Mouse (Mus musculus) olfactory bulb, adult 2 months (tissue): ENCODE results near the gene Tmem178.

Experiments
- CTCF ChIP-seq: fragments of 200-500 bp; IDR thresholded peaks from 2 replicates; pipeline ENCODE4 v1.5.1; 2012; ENCODE audit warnings: low read depth, mild to moderate bottlenecking, low read length, moderate library complexity; ENCODE audit not compliant: insufficient read depth
- POLR2A ChIP-seq: fragments of 200-500 bp; IDR thresholded peaks from 2 replicates; pipeline ENCODE4 v1.6.1; 2012; ENCODE audit warnings: mild to moderate bottlenecking, low read depth, low read length, moderate library complexity; ENCODE audit not compliant: insufficient read depth

DNA sequence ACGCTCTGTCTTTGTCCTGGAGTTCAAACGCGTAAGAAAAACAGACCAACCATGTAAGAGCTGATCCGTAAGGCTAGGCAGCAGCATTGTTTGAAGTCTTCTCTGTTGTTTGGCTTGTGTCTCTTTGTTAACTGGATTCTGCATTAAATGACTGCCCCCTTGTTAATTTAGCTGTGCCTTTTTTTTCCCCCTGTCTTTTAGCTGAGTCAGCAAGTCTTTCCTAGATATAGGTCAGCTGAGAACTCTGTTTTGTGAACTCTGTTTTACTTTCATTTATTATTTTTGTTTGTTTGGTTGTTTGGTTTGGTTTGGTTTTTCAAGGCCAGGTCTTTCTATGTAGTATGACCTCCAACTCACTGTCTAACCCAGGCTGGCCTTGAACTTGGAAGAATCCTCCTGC lies 57.2 kb downstream of the Tmem178 start:
- TF ChIP-seq CTCF (no peak), POLR2A (no peak)
